Mouse (Mus musculus) C2C12 (cell line): ENCODE data around the gene Cntf. TPM values are rescaled to one million over a fixed set of nuclear protein-coding genes. Genes with fewer than 3 reads are reported as not detected.

ENCODE experiments used
- H3K27me3 ChIP-seq: one replicate; pipeline ENCODE4 v1.6.1; 2011; ENCODE audit not compliant: control insufficient read depth, insufficient read depth, insufficient read length
- H3K36me3 ChIP-seq: one replicate; pipeline ENCODE4 v1.6.1; 2011; ENCODE audit not compliant: control insufficient read depth, insufficient read depth
- H3K4me3 ChIP-seq: one replicate; pipeline ENCODE4 v1.5.1; 2011; ENCODE audit warnings: mild to moderate bottlenecking, control low read depth; ENCODE audit not compliant: poor library complexity, insufficient read depth, severe bottlenecking
- H3K79me2 ChIP-seq: one replicate; pipeline ENCODE4 v1.6.1; 2011; ENCODE audit not compliant: control insufficient read depth, insufficient read depth
- H3K79me3 ChIP-seq: one replicate; pipeline ENCODE4 v1.6.1; 2011; ENCODE audit warnings: low read depth, control low read depth
- H3ac ChIP-seq: one replicate; pipeline ENCODE3; 2011; ENCODE audit warnings: low read depth; ENCODE audit not compliant: control insufficient read depth, insufficient read length
- CEBPB ChIP-seq: IDR thresholded peaks from one replicate; pipeline ENCODE4 v1.6.1; 2011; ENCODE audit warnings: low read depth, mild to moderate bottlenecking, control low read depth, moderate library complexity
- CTCF ChIP-seq: IDR thresholded peaks from one replicate; pipeline ENCODE4 v1.5.1; 2011; ENCODE audit not compliant: control insufficient read depth, insufficient read depth, insufficient read length
- FOSL1 ChIP-seq: IDR thresholded peaks from one replicate; pipeline ENCODE4 v1.8.0; 2011; ENCODE audit warnings: mild to moderate bottlenecking, low read length; ENCODE audit not compliant: poor library complexity, insufficient read depth, severe bottlenecking
- MAX ChIP-seq: IDR thresholded peaks from one replicate; pipeline ENCODE4 v1.6.1; 2011; ENCODE audit warnings: mild to moderate bottlenecking, control low read depth
- MYOD1 ChIP-seq: IDR thresholded peaks from one replicate; pipeline ENCODE4 v1.6.1; 2011; ENCODE audit warnings: low read depth; ENCODE audit not compliant: control insufficient read depth, insufficient read length
- MYOG ChIP-seq: IDR thresholded peaks from one replicate; pipeline ENCODE4 v1.6.1; 2011; ENCODE audit not compliant: control insufficient read depth, insufficient read length; ENCODE audit errors: extremely low read depth
- USF1 ChIP-seq: IDR thresholded peaks from one replicate; pipeline ENCODE4 v1.6.1; 2011; ENCODE audit warnings: low read depth, mild to moderate bottlenecking, control low read depth, moderate library complexity
- long read RNA-seq, 2 experiments: library from polyadenylated mRNA; unstranded; transcript quantifications; one replicate each; pipeline ENCODE4 v2.0.0; 2019 to 2020
- polyA plus RNA-seq: library from polyadenylated mRNA; unstranded; fragments of >200 nt; fragmentation: generic; extraction: Trizol; gene quantifications from one replicate; pipeline ENCODE4 v1.2.1, GENCODE M21; 2012; ENCODE audit warnings: missing spikeins

Gene Cntf
- 1.4 TPM for polyA plus RNA-seq
- long read RNA-seq, experiment 1, partial matches to known transcripts: 2 of 2 reads
- long read RNA-seq, experiment 1, other reads (novel, unspliced or antisense): 0 of 2 reads
- long read RNA-seq, experiment 2: 0 reads

DNA sequence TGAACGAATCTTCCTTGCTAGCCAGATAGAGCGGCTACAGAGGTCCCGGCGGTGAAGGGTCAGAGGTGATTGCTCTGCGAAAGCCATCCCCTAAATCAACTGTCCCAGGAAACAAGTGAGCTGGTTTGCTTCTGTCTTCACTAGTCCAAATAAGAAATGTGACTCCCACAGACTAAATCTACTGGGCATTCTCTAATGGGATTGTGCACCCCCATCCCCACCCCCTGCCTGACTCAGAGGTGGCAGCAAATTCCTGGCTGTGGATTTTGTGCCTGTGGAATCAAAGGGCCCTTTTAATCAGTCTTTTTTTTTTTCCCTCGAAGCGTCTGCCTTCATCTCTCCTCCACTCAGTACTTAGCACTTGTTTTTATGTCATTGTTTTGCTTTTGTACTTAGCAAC is at the start of gene Cntf:
Gene Cntf (minus strand): TSS at position 325 of the 400 bp plus-strand sequence.
- no peak for TF ChIP-seq CEBPB
- no peak for TF ChIP-seq USF1
- TF ChIP-seq CTCF: no peak
- no peak for TF ChIP-seq MYOD1
- no peak for TF ChIP-seq MYOG
- no peak for TF ChIP-seq MAX
- no peak for TF ChIP-seq FOSL1
- H3ac ChIP-seq: no peak within 1 kb of the TSS
- H3K36me3 ChIP-seq: peaks cover 84% of the 10 kb centered on the region
- no peaks in the 10 kb centered on the region for H3K27me3 ChIP-seq
- H3K79me2 ChIP-seq: peaks cover 26% of the 10 kb centered on the region
- no peak within 1 kb of the TSS for H3K4me3 ChIP-seq
- H3K79me3 ChIP-seq: peaks cover 6% of the 10 kb centered on the region

DNA sequence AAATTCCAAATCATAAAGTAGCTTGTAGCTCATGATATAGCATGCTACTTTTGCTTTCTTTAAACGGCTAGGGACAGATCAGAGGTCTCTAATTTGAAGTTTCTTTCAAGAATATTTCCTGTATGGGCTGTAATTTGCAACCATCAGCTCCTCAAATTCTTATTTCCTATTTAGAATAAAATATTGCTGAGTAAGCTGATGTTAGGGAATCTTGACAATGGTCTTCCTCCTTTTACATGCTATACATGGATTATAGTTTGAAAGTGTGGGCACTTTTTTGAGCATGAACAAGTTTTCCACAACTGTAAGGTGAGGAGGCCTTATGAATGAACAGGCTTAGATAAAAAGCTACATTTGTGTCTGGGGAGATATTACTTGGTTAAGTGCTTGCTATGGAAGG is 48.5 kb upstream of the Cntf start:
- no peak overlapping the region for H3ac ChIP-seq
- no peak overlapping the region for H3K4me3 ChIP-seq
- H3K36me3 ChIP-seq: no peaks in the 10 kb centered on the region
- H3K79me3 ChIP-seq: no peaks in the 10 kb centered on the region
- H3K27me3 ChIP-seq: no peaks in the 10 kb centered on the region
- H3K79me2 ChIP-seq: no peaks in the 10 kb centered on the region
- TF ChIP-seq MAX: no peak
- no peak for TF ChIP-seq MYOD1
- TF ChIP-seq CEBPB: no peak
- TF ChIP-seq MYOG: no peak
- no peak for TF ChIP-seq CTCF
- no peak for TF ChIP-seq USF1
- TF ChIP-seq FOSL1: no peak

DNA sequence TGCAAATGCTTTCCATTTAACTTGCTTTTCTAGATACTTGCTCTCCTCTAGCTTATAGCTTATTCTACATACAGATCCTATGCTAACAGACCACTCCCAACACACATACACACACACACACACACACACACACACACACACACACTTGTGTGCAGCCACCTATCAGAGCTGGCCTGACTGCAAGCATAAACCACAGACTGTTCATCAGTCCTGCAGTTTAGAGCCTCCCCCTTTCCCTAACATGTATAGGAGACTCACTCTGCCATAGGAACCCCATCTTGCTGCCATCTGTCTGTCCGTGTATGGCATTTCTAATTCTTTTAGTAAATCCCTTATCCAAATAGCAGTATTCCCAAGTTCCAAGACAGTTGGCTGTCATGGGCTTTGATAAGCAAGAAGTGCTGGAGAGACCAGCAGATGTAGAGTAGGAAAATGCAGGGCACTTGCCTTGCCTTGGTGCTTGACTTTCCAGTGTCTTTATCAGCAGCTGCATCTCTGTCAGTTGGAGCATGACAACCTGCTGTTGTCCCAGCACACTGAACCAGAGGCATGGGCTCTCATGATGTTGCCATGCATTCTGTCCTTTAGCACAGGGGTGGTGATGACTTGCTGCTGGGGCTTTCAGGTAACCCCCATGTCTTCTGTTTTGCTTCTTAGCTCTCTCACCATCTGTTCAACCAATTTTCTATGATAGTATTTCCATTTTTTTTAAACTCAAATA is 47.4 kb upstream of the Cntf start:
- TF ChIP-seq MYOD1: no peak
- TF ChIP-seq CEBPB: no peak
- TF ChIP-seq MYOG: no peak
- no peak for TF ChIP-seq CTCF
- TF ChIP-seq FOSL1: no peak
- Histone ChIP-seq H3K4me3 (no peak overlapping the region), H3K79me2 (no peaks in the 10 kb centered on the region), H3K36me3 (no peaks in the 10 kb centered on the region), H3ac (no peak overlapping the region), H3K79me3 (no peaks in the 10 kb centered on the region), H3K27me3 (no peaks in the 10 kb centered on the region)

DNA sequence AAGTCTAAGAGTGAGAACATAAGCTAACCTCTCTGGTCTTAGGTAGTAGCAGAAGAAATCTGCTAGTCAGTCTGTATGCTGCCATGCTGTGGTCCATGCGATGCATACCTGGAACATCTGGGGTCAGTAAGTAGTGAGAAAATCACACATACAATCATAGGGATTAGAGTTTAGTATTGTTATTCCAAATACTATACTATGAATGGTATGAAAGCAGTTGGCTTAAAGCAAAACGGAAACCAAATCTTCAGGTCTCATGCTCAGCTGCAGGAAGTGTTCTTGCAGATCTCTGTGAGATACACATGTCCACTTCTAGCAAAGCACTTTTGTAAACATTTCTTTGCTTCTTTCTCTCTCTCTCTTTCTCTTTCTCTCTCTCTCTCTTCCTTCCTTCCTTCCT is 40.8 kb upstream of the Cntf start:
- no peaks in the 10 kb centered on the region for H3K79me3 ChIP-seq
- H3K4me3 ChIP-seq: no peak overlapping the region
- no peak for TF ChIP-seq MYOD1
- no peak for TF ChIP-seq CTCF
- TF ChIP-seq MYOG: no peak
- no peak for TF ChIP-seq FOSL1
- no peak for TF ChIP-seq CEBPB
- no peak for TF ChIP-seq MAX
- no peak for TF ChIP-seq USF1
- H3ac ChIP-seq: no peak overlapping the region
- H3K36me3 ChIP-seq: no peaks in the 10 kb centered on the region
- H3K27me3 ChIP-seq: no peaks in the 10 kb centered on the region
- H3K79me2 ChIP-seq: no peaks in the 10 kb centered on the region

DNA sequence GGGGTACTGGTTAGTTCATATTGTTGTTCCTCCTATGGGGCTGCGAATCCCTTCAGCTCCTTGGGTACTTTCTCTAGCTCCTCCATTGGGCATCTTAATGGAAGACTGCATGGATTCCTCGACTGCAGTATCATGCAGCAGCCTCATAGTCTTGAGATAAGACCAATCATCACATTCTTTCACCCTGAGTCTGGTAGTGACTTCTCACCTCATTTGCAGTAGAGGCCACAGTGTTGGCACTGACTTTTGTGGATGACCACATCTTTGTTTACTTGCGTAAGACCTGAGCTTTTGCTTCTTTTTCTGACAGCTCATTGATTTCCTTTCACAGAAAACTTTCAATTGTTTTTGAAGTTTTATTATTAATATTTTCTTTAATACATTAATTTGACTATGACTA is 40.3 kb upstream of the Cntf start:
- no peaks in the 10 kb centered on the region for H3K27me3 ChIP-seq
- no peak overlapping the region for H3K4me3 ChIP-seq
- no peaks in the 10 kb centered on the region for H3K36me3 ChIP-seq
- no peak overlapping the region for H3ac ChIP-seq
- no peak for TF ChIP-seq CTCF
- TF ChIP-seq CEBPB: peak; percentile 63
- no peak for TF ChIP-seq FOSL1
- no peaks in the 10 kb centered on the region for H3K79me3 ChIP-seq
- H3K79me2 ChIP-seq: no peaks in the 10 kb centered on the region
